Mouse (Mus musculus): ENCODE data around the gene Fam89b.

- TF ChIP-seq CTCF (IDR thresholded peaks at IDR 0.05; ENCODE audit: borderline replicate concordance, control insufficient read depth, extremely low read depth, insufficient read depth, low read length, poor library complexity) (no peak), POLR2A (IDR thresholded peaks at IDR 0.05; ENCODE audit: control insufficient read depth, extremely low read depth, insufficient read depth, low read length, poor library complexity) (no peak)
Measured at GRCm38 (mm10) chr19:5691601-5692000, 37.9 kb downstream of the Fam89b start.

Measured in thymus, adult 2 months (tissue).